Mouse (Mus musculus) bone marrow macrophage, adult 2 months (primary cell): ENCODE measurements around the gene Gm43720.

Source experiments
- CTCF ChIP-seq: IDR thresholded peaks from 2 replicates; pipeline ENCODE4 v1.5.1; 2012; ENCODE audit warnings: low read depth, mild to moderate bottlenecking, low read length, moderate library complexity
- POLR2A ChIP-seq: IDR thresholded peaks from 2 replicates; pipeline ENCODE4 v1.6.1; 2012; ENCODE audit warnings: mild to moderate bottlenecking, low read depth, low read length, borderline replicate concordance

DNA sequence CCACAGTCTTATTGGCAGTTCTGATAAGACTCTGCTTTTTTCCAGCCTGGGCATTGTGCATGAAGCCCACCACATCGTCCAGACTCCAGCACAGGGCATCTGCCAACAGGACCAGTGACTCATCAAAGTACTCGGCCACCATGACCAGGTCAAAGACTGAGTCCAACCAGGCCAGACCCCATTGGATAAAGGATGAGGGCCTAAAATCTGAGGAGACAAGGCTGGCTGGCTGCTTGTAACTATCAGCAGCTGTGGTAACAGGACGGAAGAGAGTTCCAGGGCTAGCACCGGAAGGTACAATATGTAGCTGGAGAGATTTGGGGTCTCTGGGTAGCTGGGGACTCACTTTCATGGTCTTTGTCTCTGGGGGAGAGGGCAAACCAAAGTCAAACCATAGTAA lies 14.0 kb downstream of the Gm43720 start:
- TF ChIP-seq CTCF (no peak), POLR2A (no peak)
